Mouse (Mus musculus): Measurements from ENCODE around the gene Clptm1. TPM values are rescaled to one million over a fixed set of nuclear protein-coding genes. Genes with fewer than 3 reads are reported as not detected.

The Clptm1 gene
- polyA plus RNA-seq, 1 experiment from 2014 or later, result 85.8 TPM

DNA sequence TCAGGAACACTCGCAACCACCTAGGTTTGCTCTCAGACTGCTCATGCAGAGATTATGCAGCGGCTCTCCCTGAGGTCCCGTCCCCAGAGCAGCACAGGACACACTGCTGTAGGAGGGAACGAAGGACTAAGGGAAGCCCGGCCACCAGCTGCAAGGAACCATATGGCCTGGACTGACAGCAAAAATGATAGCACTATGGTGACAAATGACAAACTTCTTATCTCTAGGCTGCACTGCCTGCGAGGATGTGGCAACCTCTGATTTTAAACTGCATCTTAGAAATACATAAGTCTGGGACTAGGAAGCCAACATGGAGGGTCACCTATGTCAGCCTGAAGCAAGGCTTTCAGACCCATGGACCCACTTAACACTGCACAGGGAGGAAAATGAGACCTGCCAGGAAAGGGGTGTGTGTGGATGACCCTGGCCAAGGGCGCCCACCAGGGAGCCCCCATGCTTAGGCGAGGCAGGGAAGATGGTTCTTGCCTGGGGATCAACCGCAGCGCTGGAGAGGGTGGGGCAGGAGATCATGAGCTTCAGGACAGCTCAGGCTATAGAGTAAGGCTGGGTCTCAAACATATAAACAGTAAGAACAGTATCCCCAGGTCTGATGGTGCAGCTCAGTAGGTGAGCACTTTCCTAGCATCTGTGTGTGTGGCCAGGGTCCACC is 71.6 kb downstream of the Clptm1 start:
- Histone ChIP-seq H3K36me3 (peaks cover 72% of the 10 kb centered on the region), H3K27me3 (replicated peaks) (no peaks in the 10 kb centered on the region), H3K4me2 (no peak overlapping the region), H3K4me3 (replicated peaks) (no peak overlapping the region), H3K9me3 (no peaks in the 10 kb centered on the region), H3K4me1 (no peaks in the 10 kb centered on the region), H3K9ac (no peak overlapping the region), H3K27ac (no peak overlapping the region)
- no peak for ATAC-seq (ENCODE audit: insufficient read depth, low FRiP score, low read depth)
- WGBS, result 84% methylated on average over 10 of the region's 10 CpGs

DNA sequence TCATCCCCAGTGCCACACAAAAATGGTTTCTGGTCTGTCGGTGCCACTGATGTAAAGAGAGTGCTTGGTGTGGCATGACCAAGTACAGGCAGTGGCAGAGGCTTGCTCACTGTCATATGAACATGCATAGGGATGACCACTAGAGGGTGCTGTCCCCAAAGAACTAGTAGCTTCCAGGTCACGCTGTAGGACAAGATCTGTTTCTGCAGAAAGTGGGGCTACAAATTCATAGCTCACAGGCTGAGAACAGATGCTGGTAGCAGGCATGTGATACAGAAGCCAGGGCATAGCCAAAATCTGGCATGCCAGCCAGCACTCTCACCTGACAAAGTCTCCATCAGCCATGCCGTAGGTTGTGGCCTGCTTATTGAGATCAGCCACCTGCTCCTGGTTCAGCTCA is 74.9 kb downstream of the Clptm1 start:
- no peaks in the 10 kb centered on the region for H3K4me1 ChIP-seq

DNA sequence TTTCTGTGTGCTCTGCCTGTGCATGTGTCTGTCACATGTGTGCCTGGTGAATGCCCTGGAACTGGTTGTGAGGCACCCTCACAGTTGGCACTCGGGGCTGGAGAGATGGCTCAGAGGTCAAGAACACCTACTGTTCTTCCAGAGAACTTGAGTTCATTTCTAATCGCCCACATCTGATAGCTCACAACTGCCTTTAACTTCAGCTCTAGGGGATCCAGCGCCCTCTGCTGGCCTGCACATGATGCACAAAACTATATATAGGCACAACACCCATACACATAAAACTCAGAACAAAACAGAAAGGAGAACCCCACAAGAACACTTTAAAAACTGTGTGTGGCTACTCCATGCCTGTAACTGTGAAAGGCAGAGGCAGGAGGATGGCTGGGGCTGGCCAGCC is 75.6 kb downstream of the Clptm1 start:
- WGBS, result 52% methylated on average over 3 of the region's 3 CpGs
- Histone ChIP-seq H3K27me3 (replicated peaks) (no peaks in the 10 kb centered on the region), H3K36me3 (peaks cover 85% of the 10 kb centered on the region), H3K4me1 (no peaks in the 10 kb centered on the region), H3K27ac (no peak overlapping the region), H3K4me2 (no peak overlapping the region), H3K9ac (no peak overlapping the region), H3K4me3 (replicated peaks) (no peak overlapping the region), H3K9me3 (no peaks in the 10 kb centered on the region)
- no peak for ATAC-seq (ENCODE audit: insufficient read depth, low FRiP score, low read depth)

More for the DNA sequence above, 74.9 kb downstream of the Clptm1 start:
- no peaks in the 10 kb centered on the region for H3K9me3 ChIP-seq
- H3K4me2 ChIP-seq, result no peak overlapping the region
- H3K4me3 ChIP-seq (replicated peaks), result no peak overlapping the region
- H3K27ac ChIP-seq, result no peak overlapping the region
- no peak overlapping the region for H3K9ac ChIP-seq
- 47% methylated on average over 3 of the region's 3 CpGs for WGBS
- peaks cover 81% of the 10 kb centered on the region for H3K36me3 ChIP-seq
- no peak for ATAC-seq (ENCODE audit: insufficient read depth, low FRiP score, low read depth)
- no peaks in the 10 kb centered on the region for H3K27me3 ChIP-seq (replicated peaks)

DNA sequence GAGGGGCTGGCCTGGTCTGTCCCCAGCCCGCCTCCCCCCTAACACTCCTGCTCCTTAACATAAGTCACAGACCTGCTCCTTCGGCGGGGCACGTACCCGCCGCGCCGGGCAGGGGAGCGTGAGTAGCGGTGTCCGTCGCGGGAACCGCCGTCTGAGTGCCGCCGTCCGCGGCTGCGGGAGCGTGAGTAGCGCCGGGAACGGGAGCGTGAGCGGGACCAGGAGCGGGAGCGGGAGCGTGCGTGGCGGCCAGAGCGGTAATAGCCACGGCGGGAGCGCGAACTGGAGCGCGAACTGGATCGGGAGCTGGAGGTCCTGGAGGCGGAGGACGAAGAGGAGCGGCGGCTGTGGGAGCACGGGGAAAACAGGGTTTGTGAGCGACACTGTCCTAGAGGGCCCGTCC is 78.6 kb downstream of the Clptm1 start:
- no peaks in the 10 kb centered on the region for H3K9me3 ChIP-seq
- WGBS, result 83% methylated on average over 46 of the region's 46 CpGs

More for the DNA sequence above, 78.6 kb downstream of the Clptm1 start:
- Histone ChIP-seq H3K4me2 (no peak overlapping the region), H3K27me3 (replicated peaks) (no peaks in the 10 kb centered on the region), H3K4me1 (no peaks in the 10 kb centered on the region), H3K36me3 (peaks cover 86% of the 10 kb centered on the region), H3K27ac (no peak overlapping the region), H3K4me3 (replicated peaks) (no peak overlapping the region), H3K9ac (no peak overlapping the region)
- no peak for ATAC-seq (ENCODE audit: insufficient read depth, low FRiP score, low read depth)

Other genes with a start within 250 kb of the Clptm1 start
- gene Mark4, start 206.2 kb downstream of the Clptm1 start, polyA plus RNA-seq (2015; fragmentation: Nextera tagmentation; extraction: Ambion mirVana), result 7.8 and 7.9 TPM in 2 replicates
- 0.94 and 1.3 TPM in 2 replicates for gene Exoc3l2, start 201.7 kb downstream of the Clptm1 start, polyA plus RNA-seq (2015; fragmentation: Nextera tagmentation; extraction: Ambion mirVana)
- gene Bloc1s3, start 156.7 kb downstream of the Clptm1 start, polyA plus RNA-seq (2015; fragmentation: Nextera tagmentation; extraction: Ambion mirVana), result 2.2 and 2.4 TPM in 2 replicates
- 103 and 105 TPM in 2 replicates for gene Trappc6a, start 156.6 kb downstream of the Clptm1 start, polyA plus RNA-seq (2015; fragmentation: Nextera tagmentation; extraction: Ambion mirVana)
- 0.30 and 0.83 TPM in 2 replicates for gene Nkpd1, start 147.2 kb downstream of the Clptm1 start, polyA plus RNA-seq (2015; fragmentation: Nextera tagmentation; extraction: Ambion mirVana)
- 25.3 and 28.2 TPM in 2 replicates for gene Ppp1r37, start 102.0 kb downstream of the Clptm1 start, polyA plus RNA-seq (2015; fragmentation: Nextera tagmentation; extraction: Ambion mirVana)
- gene Zfp296, start 87.7 kb downstream of the Clptm1 start, polyA plus RNA-seq (2015; fragmentation: Nextera tagmentation; extraction: Ambion mirVana), result 1.7 and 2.6 TPM in 2 replicates
- gene Gemin7, start 87.4 kb downstream of the Clptm1 start, polyA plus RNA-seq (2015; fragmentation: Nextera tagmentation; extraction: Ambion mirVana), result 143 and 157 TPM in 2 replicates
- 44.8 and 48.3 TPM in 2 replicates for gene Clasrp, start 60.5 kb downstream of the Clptm1 start, polyA plus RNA-seq (2015; fragmentation: Nextera tagmentation; extraction: Ambion mirVana)
- gene Relb, start 35.6 kb downstream of the Clptm1 start, polyA plus RNA-seq (2015; fragmentation: Nextera tagmentation; extraction: Ambion mirVana), result 9.0 and 10.1 TPM in 2 replicates
- 47.3 and 98.1 TPM in 2 replicates for gene Apoc2, start 12.9 kb upstream of the Clptm1 start, polyA plus RNA-seq (2015; fragmentation: Nextera tagmentation; extraction: Ambion mirVana)
- 3.1 TPM in 1 of 2 replicates, not detected in the other for gene Gm44805, start 16.4 kb upstream of the Clptm1 start, polyA plus RNA-seq (2015; fragmentation: Nextera tagmentation; extraction: Ambion mirVana)
- gene Apoc4, start 16.4 kb upstream of the Clptm1 start, polyA plus RNA-seq (2015; fragmentation: Nextera tagmentation; extraction: Ambion mirVana), result 8.0 and 23.5 TPM in 2 replicates
- gene Apoc1, start 27.6 kb upstream of the Clptm1 start, polyA plus RNA-seq (2015; fragmentation: Nextera tagmentation; extraction: Ambion mirVana), result 36.2 and 52.7 TPM in 2 replicates
- 363 and 515 TPM in 2 replicates for gene Apoe, start 34.2 kb upstream of the Clptm1 start, polyA plus RNA-seq (2015; fragmentation: Nextera tagmentation; extraction: Ambion mirVana)
- 161 and 181 TPM in 2 replicates for gene Tomm40, start 50.4 kb upstream of the Clptm1 start, polyA plus RNA-seq (2015; fragmentation: Nextera tagmentation; extraction: Ambion mirVana)
- 129 and 136 TPM in 2 replicates for gene Nectin2, start 85.5 kb upstream of the Clptm1 start, polyA plus RNA-seq (2015; fragmentation: Nextera tagmentation; extraction: Ambion mirVana)
- gene Bcam, start 106.0 kb upstream of the Clptm1 start, polyA plus RNA-seq (2015; fragmentation: Nextera tagmentation; extraction: Ambion mirVana), result 129 and 151 TPM in 2 replicates
- 24.3 and 24.6 TPM in 2 replicates for gene Cblc, start 131.8 kb upstream of the Clptm1 start, polyA plus RNA-seq (2015; fragmentation: Nextera tagmentation; extraction: Ambion mirVana)
- gene Bcl3, start 157.7 kb upstream of the Clptm1 start, polyA plus RNA-seq (2015; fragmentation: Nextera tagmentation; extraction: Ambion mirVana), result 8.9 and 10.4 TPM in 2 replicates
- gene Gm19345, start 187.0 kb upstream of the Clptm1 start, polyA plus RNA-seq (2015; fragmentation: Nextera tagmentation; extraction: Ambion mirVana), result 0.39 TPM in 1 of 2 replicates, not detected in the other
- 0.09 TPM in 1 of 2 replicates, not detected in the other for gene Ceacam16, start 196.3 kb upstream of the Clptm1 start, polyA plus RNA-seq (2015; fragmentation: Nextera tagmentation; extraction: Ambion mirVana)
- 0.64 and 1.1 TPM in 2 replicates for gene Ceacam19, start 222.9 kb upstream of the Clptm1 start, polyA plus RNA-seq (2015; fragmentation: Nextera tagmentation; extraction: Ambion mirVana)